Mouse (Mus musculus): ENCODE measurements at regions not wholly inside any gene's neighbourhood (a gene's known extent, or its start where the extent isn't known, plus 50 kb on each side); places are given as distances from the start of the nearest gene placed in this dataset.

GRCm38 (mm10) chr6:51100341-51100740 is 332.1 kb upstream of the Nfe2l3 start:
- H3K27me3 ChIP-seq (ENCODE audit: control insufficient read depth, insufficient read depth, low read length) = no peaks in the 10 kb centered on the region
- no peaks in the 10 kb centered on the region for H3K9me3 ChIP-seq (ENCODE audit: control insufficient read depth, low read length)
- no peak for DNase-seq (ENCODE audit: low spot score)
- H3K4me1 ChIP-seq (ENCODE audit: control insufficient read depth, insufficient read depth, low read length) = no peaks in the 10 kb centered on the region
- no peaks in the 10 kb centered on the region for H3K36me3 ChIP-seq (ENCODE audit: control insufficient read depth, insufficient read depth, low read length)
- no peak overlapping the region for H3K27ac ChIP-seq (replicated peaks; ENCODE audit: low read depth, low read length)
- H3K4me2 ChIP-seq (ENCODE audit: low read depth, severe bottlenecking) = no peak overlapping the region
- ATAC-seq (ENCODE audit: insufficient number of reproducible peaks, low FRiP score, low TSS enrichment, low read depth) = no peak
- H3K4me3 ChIP-seq (ENCODE audit: low read depth, low read length) = no peak overlapping the region
- H3K9ac ChIP-seq (ENCODE audit: low read length) = no peak overlapping the region
- WGBS = 86% methylated on average over 4 of the region's 4 CpGs

GRCm38 (mm10) chr6:51103236-51103635 is 329.2 kb upstream of the Nfe2l3 start:
- Histone ChIP-seq H3K9ac (ENCODE audit: low read length) (no peak overlapping the region), H3K27me3 (ENCODE audit: control insufficient read depth, insufficient read depth, low read length) (no peaks in the 10 kb centered on the region), H3K36me3 (ENCODE audit: control insufficient read depth, insufficient read depth, low read length) (no peaks in the 10 kb centered on the region), H3K9me3 (ENCODE audit: control insufficient read depth, low read length) (no peaks in the 10 kb centered on the region), H3K27ac (replicated peaks; ENCODE audit: low read depth, low read length) (no peak overlapping the region), H3K4me3 (ENCODE audit: low read depth, low read length) (no peak overlapping the region), H3K4me1 (ENCODE audit: control insufficient read depth, insufficient read depth, low read length) (no peaks in the 10 kb centered on the region), H3K4me2 (ENCODE audit: low read depth, severe bottlenecking) (no peak overlapping the region)
- ATAC-seq (ENCODE audit: insufficient number of reproducible peaks, low FRiP score, low TSS enrichment, low read depth) (no peak), DNase-seq (ENCODE audit: low spot score) (no peak)
- 59% methylated on average over 4 of the region's 4 CpGs for WGBS

GRCm38 (mm10) chr6:51104336-51104735 is 328.1 kb upstream of the Nfe2l3 start:
- no peak overlapping the region for H3K9ac ChIP-seq (ENCODE audit: low read length)
- 74% methylated on average over 5 of the region's 5 CpGs for WGBS
- no peak overlapping the region for H3K27ac ChIP-seq (replicated peaks; ENCODE audit: low read depth, low read length)
- no peaks in the 10 kb centered on the region for H3K27me3 ChIP-seq (ENCODE audit: control insufficient read depth, insufficient read depth, low read length)
- DNase-seq (ENCODE audit: low spot score) = no peak
- H3K4me3 ChIP-seq (ENCODE audit: low read depth, low read length) = no peak overlapping the region
- no peaks in the 10 kb centered on the region for H3K9me3 ChIP-seq (ENCODE audit: control insufficient read depth, low read length)
- no peaks in the 10 kb centered on the region for H3K36me3 ChIP-seq (ENCODE audit: control insufficient read depth, insufficient read depth, low read length)
- H3K4me2 ChIP-seq (ENCODE audit: low read depth, severe bottlenecking) = no peak overlapping the region
- H3K4me1 ChIP-seq (ENCODE audit: control insufficient read depth, insufficient read depth, low read length) = 0 out of 2 replicates have a peak, but pooled peaks cover 3% of the 10 kb centered on the region
- no peak for ATAC-seq (ENCODE audit: insufficient number of reproducible peaks, low FRiP score, low TSS enrichment, low read depth)

- H3K9ac ChIP-seq (ENCODE audit: low read length) = no peak overlapping the region
- no peaks in the 10 kb centered on the region for H3K36me3 ChIP-seq (ENCODE audit: control insufficient read depth, insufficient read depth, low read length)
- H3K4me1 ChIP-seq (ENCODE audit: control insufficient read depth, insufficient read depth, low read length) = 0 out of 2 replicates have a peak, but pooled peaks cover 3% of the 10 kb centered on the region
- no peaks in the 10 kb centered on the region for H3K27me3 ChIP-seq (ENCODE audit: control insufficient read depth, insufficient read depth, low read length)
- H3K4me2 ChIP-seq (ENCODE audit: low read depth, severe bottlenecking) = no peak overlapping the region
- ATAC-seq (ENCODE audit: insufficient number of reproducible peaks, low FRiP score, low TSS enrichment, low read depth) = no peak
- 30% methylated on average over 8 of the region's 8 CpGs for WGBS
- H3K27ac ChIP-seq (replicated peaks; ENCODE audit: low read depth, low read length) = no peak overlapping the region
- no peak for DNase-seq (ENCODE audit: low spot score)
- H3K9me3 ChIP-seq (ENCODE audit: control insufficient read depth, low read length) = no peaks in the 10 kb centered on the region
- no peak overlapping the region for H3K4me3 ChIP-seq (ENCODE audit: low read depth, low read length)
Measured at GRCm38 (mm10) chr6:51108336-51108956, 324.0 kb upstream of the Nfe2l3 start.

- 97% methylated on average over 3 of the region's 3 CpGs for WGBS
- DNase-seq (ENCODE audit: low spot score) (no peak), ATAC-seq (ENCODE audit: insufficient number of reproducible peaks, low FRiP score, low TSS enrichment, low read depth) (no peak)
- H3K36me3 ChIP-seq (ENCODE audit: control insufficient read depth, insufficient read depth, low read length) = no peaks in the 10 kb centered on the region
- no peak overlapping the region for H3K27ac ChIP-seq (replicated peaks; ENCODE audit: low read depth, low read length)
- H3K9ac ChIP-seq (ENCODE audit: low read length) = no peak overlapping the region
- H3K4me1 ChIP-seq (ENCODE audit: control insufficient read depth, insufficient read depth, low read length) = 0 out of 2 replicates have a peak, but pooled peaks cover 3% of the 10 kb centered on the region
- no peaks in the 10 kb centered on the region for H3K9me3 ChIP-seq (ENCODE audit: control insufficient read depth, low read length)
- H3K27me3 ChIP-seq (ENCODE audit: control insufficient read depth, insufficient read depth, low read length) = no peaks in the 10 kb centered on the region
- H3K4me2 ChIP-seq (ENCODE audit: low read depth, severe bottlenecking) = no peak overlapping the region
- no peak overlapping the region for H3K4me3 ChIP-seq (ENCODE audit: low read depth, low read length)
Measured at GRCm38 (mm10) chr6:51110596-51110995, 321.9 kb upstream of the Nfe2l3 start.

GRCm38 (mm10) chr6:51114604-51115333 is 317.7 kb upstream of the Nfe2l3 start:
- Histone ChIP-seq H3K36me3 (ENCODE audit: control insufficient read depth, insufficient read depth, low read length) (no peaks in the 10 kb centered on the region), H3K4me2 (ENCODE audit: low read depth, severe bottlenecking) (no peak overlapping the region), H3K9ac (ENCODE audit: low read length) (no peak overlapping the region), H3K9me3 (ENCODE audit: control insufficient read depth, low read length) (no peaks in the 10 kb centered on the region), H3K4me3 (ENCODE audit: low read depth, low read length) (no peak overlapping the region), H3K27ac (replicated peaks; ENCODE audit: low read depth, low read length) (no peak overlapping the region), H3K27me3 (ENCODE audit: control insufficient read depth, insufficient read depth, low read length) (no peaks in the 10 kb centered on the region), H3K4me1 (ENCODE audit: control insufficient read depth, insufficient read depth, low read length) (peaks cover 6% of the 10 kb centered on the region; the same call in 1 of the 2 replicates)
- DNase-seq (ENCODE audit: low spot score) = no peak
- 78% methylated on average over 10 of the region's 10 CpGs for WGBS
- ATAC-seq (ENCODE audit: insufficient number of reproducible peaks, low FRiP score, low TSS enrichment, low read depth) = no peak

GRCm38 (mm10) chr6:51118833-51119535 is 313.5 kb upstream of the Nfe2l3 start:
- Histone ChIP-seq H3K4me3 (ENCODE audit: low read depth, low read length) (no peak overlapping the region), H3K4me1 (ENCODE audit: control insufficient read depth, insufficient read depth, low read length) (peaks cover 18% of the 10 kb centered on the region), H3K4me2 (ENCODE audit: low read depth, severe bottlenecking) (no peak overlapping the region), H3K27me3 (ENCODE audit: control insufficient read depth, insufficient read depth, low read length) (no peaks in the 10 kb centered on the region), H3K36me3 (ENCODE audit: control insufficient read depth, insufficient read depth, low read length) (no peaks in the 10 kb centered on the region), H3K9ac (ENCODE audit: low read length) (no peak overlapping the region), H3K9me3 (ENCODE audit: control insufficient read depth, low read length) (no peaks in the 10 kb centered on the region), H3K27ac (replicated peaks; ENCODE audit: low read depth, low read length) (peak overlapping the region; percentile 3)
- ATAC-seq (ENCODE audit: insufficient number of reproducible peaks, low FRiP score, low TSS enrichment, low read depth) (peak; percentile 51; the same call in 1 of the 2 replicates), DNase-seq (ENCODE audit: low spot score) (no peak)
- WGBS = 60% methylated on average over 9 of the region's 9 CpGs

- H3K4me3 ChIP-seq (ENCODE audit: low read depth, low read length) = no peak overlapping the region
- H3K9ac ChIP-seq (ENCODE audit: low read length) = no peak overlapping the region
- no peak overlapping the region; the same call in 1 of the 2 replicates for H3K27ac ChIP-seq (replicated peaks; ENCODE audit: low read depth, low read length)
- 50% methylated on average over 12 of the region's 12 CpGs for WGBS
- DNase-seq (ENCODE audit: low spot score) = peak; percentile 72
- H3K4me2 ChIP-seq (ENCODE audit: low read depth, severe bottlenecking) = no peak overlapping the region
- peak; percentile 79; the same call in 1 of the 2 replicates for ATAC-seq (ENCODE audit: insufficient number of reproducible peaks, low FRiP score, low TSS enrichment, low read depth)
- no peaks in the 10 kb centered on the region for H3K36me3 ChIP-seq (ENCODE audit: control insufficient read depth, insufficient read depth, low read length)
- H3K27me3 ChIP-seq (ENCODE audit: control insufficient read depth, insufficient read depth, low read length) = no peaks in the 10 kb centered on the region
- peaks cover 18% of the 10 kb centered on the region for H3K4me1 ChIP-seq (ENCODE audit: control insufficient read depth, insufficient read depth, low read length)
- H3K9me3 ChIP-seq (ENCODE audit: control insufficient read depth, low read length) = no peaks in the 10 kb centered on the region
Measured at GRCm38 (mm10) chr6:51119691-51120302, 312.7 kb upstream of the Nfe2l3 start.
